Mouse (Mus musculus) liver, embryonic 13.5 days (tissue): ENCODE data around the gene Gm20696. TPM values are rescaled to one million over a fixed set of nuclear protein-coding genes. Genes with fewer than 3 reads are reported as not detected.

Source experiments
- ATAC-seq: fragments of 200-750 bp; cut with Nextera tagmentation; 2 replicates; pipeline ENCODE4 v1.8.0; 2017; ENCODE audit warnings: low read depth, mild to moderate bottlenecking, moderate number of reproducible peaks, moderate library complexity
- DNase-seq: peaks from one replicate; pipeline ENCODE4 v3.0.0; 2022
- H3K27ac ChIP-seq: fragments of 300-500 bp; sonication (generic); 2 replicates; pipeline ENCODE4 v1.5.1; 2015; ENCODE audit warnings: moderate library complexity, mild to moderate bottlenecking, inconsistent platforms
- H3K27me3 ChIP-seq: fragments of 300-500 bp; sonication (generic); 2 replicates; pipeline ENCODE4 v1.6.1; 2015; ENCODE audit warnings: mild to moderate bottlenecking, inconsistent platforms
- H3K36me3 ChIP-seq: fragments of 300-500 bp; sonication (generic); 2 replicates; pipeline ENCODE4 v1.6.1; 2015; ENCODE audit warnings: mild to moderate bottlenecking, inconsistent platforms
- H3K4me1 ChIP-seq: fragments of 300-500 bp; sonication (generic); replicated peaks from 2 replicates; pipeline ENCODE4 v1.6.1; 2015; ENCODE audit warnings: inconsistent platforms
- H3K4me2 ChIP-seq: fragments of 300-500 bp; sonication (generic); 2 replicates; pipeline ENCODE4 v1.6.1; 2015; ENCODE audit warnings: inconsistent platforms, mild to moderate bottlenecking, moderate library complexity
- H3K4me3 ChIP-seq: fragments of 300-500 bp; sonication (generic); replicated peaks from 2 replicates; pipeline ENCODE4 v1.5.1; 2015; ENCODE audit warnings: mild to moderate bottlenecking, inconsistent platforms
- H3K9ac ChIP-seq: fragments of 300-500 bp; sonication (generic); 2 replicates; pipeline ENCODE4 v1.6.1; 2015; ENCODE audit warnings: mild to moderate bottlenecking, inconsistent platforms
- H3K9me3 ChIP-seq: fragments of 300-500 bp; sonication (generic); replicated peaks from 2 replicates; pipeline ENCODE4 v1.6.1; 2016; ENCODE audit warnings: inconsistent platforms
- WGBS: fragments of 180-500 bp; shearing (Covaris S2); methylation state at CpG from one replicate; pipeline ENCODE4 v1.1.7; 2015; ENCODE audit not compliant: insufficient replicate concordance; 5-methylcytosine and 5-hydroxymethylcytosine counted together
- polyA plus RNA-seq: library from polyadenylated mRNA; unstranded; fragments of >200 nt; fragmentation: Nextera tagmentation; extraction: Ambion mirVana; gene quantifications from 2 replicates; pipeline ENCODE4 v1.2.1, GENCODE M21; 2015

Gm20696 gene
- polyA plus RNA-seq, 1 experiment from 2014 or later, result 0.58 TPM

GRCm38 (mm10) chr6:99636801-99637200, 29.8 kb downstream of the Gm20696 start:
- no peak overlapping the region for H3K4me2 ChIP-seq

DNA sequence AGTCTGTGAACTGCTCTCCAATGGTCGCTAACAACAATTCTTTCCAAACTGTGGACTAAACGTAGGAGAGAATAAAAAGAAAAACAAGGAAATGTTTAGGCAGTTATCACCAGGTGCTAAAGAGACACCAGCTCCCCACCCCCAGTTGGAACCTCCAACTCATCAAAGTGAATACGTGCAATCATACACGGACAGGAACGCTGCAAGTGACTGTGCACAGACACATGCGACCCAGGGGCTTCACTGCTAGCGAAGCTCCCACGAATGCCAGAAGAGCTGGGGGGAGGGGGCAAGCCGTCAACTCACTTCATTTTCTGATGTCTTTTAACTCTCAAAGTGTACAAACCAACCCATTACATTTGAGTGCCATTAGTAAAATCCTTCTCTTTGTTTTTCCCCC, 30.5 kb downstream of the Gm20696 start:
- H3K27ac ChIP-seq, result no peak overlapping the region
- DNase-seq, result no peak
- WGBS, result 59% methylated on average over 9 of the region's 9 CpGs
- no peak overlapping the region for H3K9ac ChIP-seq
- H3K9me3 ChIP-seq, result no peaks in the 10 kb centered on the region
- no peak overlapping the region for H3K4me3 ChIP-seq
- H3K4me2 ChIP-seq, result no peak overlapping the region
- H3K36me3 ChIP-seq, result no peaks in the 10 kb centered on the region
- peaks cover 4% of the 10 kb centered on the region; the same call in 1 of the 2 replicates for H3K4me1 ChIP-seq
- ATAC-seq, result no peak
- no peaks in the 10 kb centered on the region for H3K27me3 ChIP-seq

More at GRCm38 (mm10) chr6:99636801-99637200, 29.8 kb downstream of the Gm20696 start:
- H3K27ac ChIP-seq, result no peak overlapping the region
- H3K4me3 ChIP-seq, result no peak overlapping the region
- no peaks in the 10 kb centered on the region for H3K9me3 ChIP-seq
- 58% methylated on average over 8 of the region's 8 CpGs for WGBS
- no peaks in the 10 kb centered on the region for H3K36me3 ChIP-seq
- no peak for ATAC-seq
- H3K4me1 ChIP-seq, result peaks cover 4% of the 10 kb centered on the region; the same call in 1 of the 2 replicates
- no peak for DNase-seq
- no peaks in the 10 kb centered on the region for H3K27me3 ChIP-seq
- no peak overlapping the region for H3K9ac ChIP-seq

- H3K4me3 ChIP-seq, result no peak overlapping the region
- H3K27me3 ChIP-seq, result no peaks in the 10 kb centered on the region
- no peak overlapping the region for H3K27ac ChIP-seq
- H3K36me3 ChIP-seq, result no peaks in the 10 kb centered on the region
- ATAC-seq (no peak), DNase-seq (no peak)
- H3K9me3 ChIP-seq, result no peaks in the 10 kb centered on the region
- peaks cover 4% of the 10 kb centered on the region; the same call in 1 of the 2 replicates for H3K4me1 ChIP-seq
- 63% methylated on average over 32 of the region's 32 CpGs for WGBS
- no peak overlapping the region for H3K9ac ChIP-seq
- no peak overlapping the region for H3K4me2 ChIP-seq
Measured at GRCm38 (mm10) chr6:99632121-99632980, 34.2 kb downstream of the Gm20696 start.

- H3K27ac ChIP-seq, result no peak overlapping the region
Measured at GRCm38 (mm10) chr6:99631637-99632036, 35.0 kb downstream of the Gm20696 start.

GRCm38 (mm10) chr6:99629726-99630458, 36.7 kb downstream of the Gm20696 start:
- Histone ChIP-seq H3K9ac (no peak overlapping the region), H3K4me3 (no peak overlapping the region), H3K27ac (no peak overlapping the region), H3K9me3 (no peaks in the 10 kb centered on the region), H3K27me3 (no peaks in the 10 kb centered on the region), H3K4me1 (no peaks in the 10 kb centered on the region), H3K4me2 (no peak overlapping the region), H3K36me3 (no peaks in the 10 kb centered on the region)
- no peak for ATAC-seq
- WGBS, result 70% methylated on average over 8 of the region's 8 CpGs
- DNase-seq, result no peak

More at GRCm38 (mm10) chr6:99631637-99632036, 35.0 kb downstream of the Gm20696 start:
- Histone ChIP-seq H3K9ac (no peak overlapping the region), H3K27me3 (no peaks in the 10 kb centered on the region), H3K9me3 (no peaks in the 10 kb centered on the region), H3K4me2 (no peak overlapping the region), H3K4me1 (peaks cover 4% of the 10 kb centered on the region; the same call in 1 of the 2 replicates), H3K36me3 (no peaks in the 10 kb centered on the region), H3K4me3 (no peak overlapping the region)
- DNase-seq (no peak), ATAC-seq (no peak)
- 69% methylated on average over 5 of the region's 5 CpGs for whole genome bisulfite sequencing

- Histone ChIP-seq H3K9ac (no peak overlapping the region), H3K27ac (no peak overlapping the region), H3K27me3 (no peaks in the 10 kb centered on the region), H3K4me1 (no peaks in the 10 kb centered on the region), H3K4me2 (no peak overlapping the region), H3K4me3 (no peak overlapping the region), H3K36me3 (no peaks in the 10 kb centered on the region), H3K9me3 (no peaks in the 10 kb centered on the region)
- 58% methylated on average over 2 of the region's 2 CpGs for WGBS
- ATAC-seq, result no peak
- no peak for DNase-seq
Measured at GRCm38 (mm10) chr6:99626347-99626746, 40.2 kb downstream of the Gm20696 start.

DNA sequence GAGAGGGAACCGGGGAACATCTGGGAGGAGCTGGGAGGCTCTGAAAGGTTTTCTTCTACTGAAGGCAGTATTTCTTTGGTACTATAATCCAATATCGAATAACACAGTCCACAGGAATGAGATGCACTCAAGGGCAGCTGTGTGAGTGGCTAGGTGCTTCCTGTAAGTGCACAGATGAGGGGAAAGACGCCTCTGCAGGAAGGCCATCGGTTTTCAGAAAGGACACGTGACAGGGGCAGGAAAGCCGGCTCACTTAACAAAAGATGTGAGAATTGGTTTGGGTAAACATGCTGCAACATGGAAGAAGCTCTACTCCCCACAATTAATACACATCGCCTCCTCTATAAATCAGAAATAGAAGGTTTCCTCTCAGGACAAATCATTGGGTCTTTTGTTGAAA, 40.8 kb downstream of the Gm20696 start:
- WGBS, result 25% methylated on average over 7 of the region's 7 CpGs
- no peak overlapping the region for H3K27ac ChIP-seq

DNA sequence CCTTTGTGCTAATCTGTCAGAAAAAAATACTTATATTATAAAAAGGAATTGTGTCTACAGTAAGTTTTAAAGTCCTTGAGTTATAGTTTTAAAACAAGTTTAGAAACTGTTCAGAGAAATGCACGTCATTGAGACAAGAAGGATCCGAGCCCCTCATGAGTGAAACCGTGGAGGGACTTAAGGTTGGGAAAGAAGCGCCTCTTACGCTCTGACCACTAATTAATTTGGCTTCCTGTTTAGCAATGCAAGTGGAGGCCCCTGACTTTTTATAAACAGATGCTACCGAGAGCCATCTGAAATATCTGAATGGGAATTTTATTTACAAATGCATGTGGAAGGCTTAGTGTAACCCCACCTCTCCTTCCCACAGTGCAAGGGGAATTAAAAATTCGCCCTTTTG, 41.3 kb downstream of the Gm20696 start:
- Histone ChIP-seq H3K4me2 (no peak overlapping the region), H3K9ac (no peak overlapping the region), H3K4me3 (no peak overlapping the region), H3K27me3 (no peaks in the 10 kb centered on the region), H3K9me3 (no peaks in the 10 kb centered on the region), H3K27ac (no peak overlapping the region), H3K36me3 (no peaks in the 10 kb centered on the region), H3K4me1 (no peaks in the 10 kb centered on the region)
- 38% methylated on average over 7 of the region's 7 CpGs for WGBS
- no peak for ATAC-seq
- DNase-seq, result no peak

More for the DNA sequence above, 40.8 kb downstream of the Gm20696 start:
- Histone ChIP-seq H3K4me3 (no peak overlapping the region), H3K36me3 (no peaks in the 10 kb centered on the region), H3K4me1 (no peaks in the 10 kb centered on the region), H3K27me3 (no peaks in the 10 kb centered on the region), H3K9me3 (no peaks in the 10 kb centered on the region), H3K4me2 (no peak overlapping the region), H3K9ac (no peak overlapping the region)
- ATAC-seq (no peak), DNase-seq (no peak)

GRCm38 (mm10) chr6:99624542-99624941, 42.1 kb downstream of the Gm20696 start:
- Histone ChIP-seq H3K27me3 (no peaks in the 10 kb centered on the region), H3K27ac (no peak overlapping the region), H3K4me1 (no peaks in the 10 kb centered on the region), H3K9me3 (no peaks in the 10 kb centered on the region), H3K4me2 (no peak overlapping the region), H3K4me3 (no peak overlapping the region), H3K9ac (no peak overlapping the region), H3K36me3 (no peaks in the 10 kb centered on the region)
- DNase-seq (no peak), ATAC-seq (no peak)
- WGBS, result 58% methylated on average over 3 of the region's 3 CpGs

GRCm38 (mm10) chr6:99623641-99624040, 43.0 kb downstream of the Gm20696 start:
- DNase-seq (no peak), ATAC-seq (no peak)
- 35% methylated on average over 6 of the region's 6 CpGs for WGBS

GRCm38 (mm10) chr6:99621167-99621566, 45.4 kb downstream of the Gm20696 start:
- no peak overlapping the region for H3K4me3 ChIP-seq
- H3K36me3 ChIP-seq, result no peaks in the 10 kb centered on the region
- no peak overlapping the region for H3K9ac ChIP-seq
- WGBS, result 55% methylated on average over 4 of the region's 4 CpGs
- H3K27me3 ChIP-seq, result no peaks in the 10 kb centered on the region
- H3K27ac ChIP-seq, result no peak overlapping the region
- H3K4me1 ChIP-seq, result no peaks in the 10 kb centered on the region
- ATAC-seq (no peak), DNase-seq (no peak)
- no peak overlapping the region for H3K4me2 ChIP-seq
- no peaks in the 10 kb centered on the region for H3K9me3 ChIP-seq

More at GRCm38 (mm10) chr6:99623641-99624040, 43.0 kb downstream of the Gm20696 start:
- Histone ChIP-seq H3K4me3 (no peak overlapping the region), H3K27ac (no peak overlapping the region), H3K9me3 (no peaks in the 10 kb centered on the region), H3K36me3 (no peaks in the 10 kb centered on the region), H3K4me1 (no peaks in the 10 kb centered on the region), H3K9ac (no peak overlapping the region), H3K27me3 (no peaks in the 10 kb centered on the region), H3K4me2 (no peak overlapping the region)
